Mouse (Mus musculus): ENCODE data around the gene Klk1.

GRCm38 (mm10) chr7:44273446-44273845 is 48.3 kb downstream of the Klk1 start:
- TF ChIP-seq CTCF (conservative IDR thresholded peaks at IDR 0.05; ENCODE audit: insufficient read depth, insufficient read length, low read depth, low read length) = no peak
- no peak for TF ChIP-seq POLR2A (IDR thresholded peaks at IDR 0.05; ENCODE audit: low read depth, low read length)
